Mouse (Mus musculus): Measurements from ENCODE around the gene Ctsll3. TPM values are rescaled to one million over a fixed set of nuclear protein-coding genes. Genes with fewer than 3 reads are reported as not detected.
A peak's percentile ranks its signal among the peaks of the same experiment; 100 is the strongest.

Gene Ctsll3
- total RNA-seq (2021), result not detected
- not detected in 2 replicates for polyA plus RNA-seq (2012; rRNA removed)
- long read RNA-seq, result 0 reads

GRCm38 (mm10) chr13:60802749-60803148 is at the start of gene Ctsll3:
Ctsll3 (minus strand) TSS chr13:60802849.
- no peak within 1 kb of the TSS for H3K9ac ChIP-seq (ENCODE audit: low read depth, low read length)
- TF ChIP-seq POLR2A (IDR thresholded peaks at IDR 0.05; ENCODE audit: insufficient read depth, low read depth, low read length), result no peak
- TF ChIP-seq CTCF (IDR thresholded peaks at IDR 0.05), result no peak
- TF ChIP-seq EP300 (IDR thresholded peaks at IDR 0.05; ENCODE audit: insufficient read depth, low read depth, low read length), result no peak
- no peaks in the 10 kb centered on the region for H3K27me3 ChIP-seq (ENCODE audit: control insufficient read depth, insufficient read depth, low read length)
- no peaks in the 10 kb centered on the region for H3K36me3 ChIP-seq (ENCODE audit: control insufficient read depth, insufficient read depth, low read length)
- 50% methylated on average over 1 of the region's 1 CpGs for WGBS
- H3K4me3 ChIP-seq, result no peak within 1 kb of the TSS
- H3K27ac ChIP-seq, result no peak within 1 kb of the TSS
- intact Hi-C loops (cut with DNase I), result no loop called here
- no peak for DNase-seq
- no peaks in the 10 kb centered on the region for H3K79me2 ChIP-seq (replicated peaks; ENCODE audit: control insufficient read depth, insufficient read depth, low read length)
- H3K4me1 ChIP-seq (ENCODE audit: control insufficient read depth, insufficient read depth, low read length), result no peaks in the 10 kb centered on the region

GRCm38 (mm10) chr13:60848241-60849120 is 45.8 kb upstream of the Ctsll3 start:
- H3K79me2 ChIP-seq (replicated peaks; ENCODE audit: control insufficient read depth, insufficient read depth, low read length), result no peaks in the 10 kb centered on the region
- no peak overlapping the region for H3K9ac ChIP-seq (ENCODE audit: low read depth, low read length)
- H3K4me3 ChIP-seq, result no peak overlapping the region
- peak overlapping the region; percentile 73 for H3K27ac ChIP-seq
- H3K4me1 ChIP-seq (ENCODE audit: control insufficient read depth, insufficient read depth, low read length), result peaks cover 3% of the 10 kb centered on the region
- H3K27me3 ChIP-seq (ENCODE audit: control insufficient read depth, insufficient read depth, low read length), result no peaks in the 10 kb centered on the region
- no peak for TF ChIP-seq POLR2A (IDR thresholded peaks at IDR 0.05; ENCODE audit: insufficient read depth, low read depth, low read length)
- no peak for TF ChIP-seq CTCF (IDR thresholded peaks at IDR 0.05)
- TF ChIP-seq EP300 (IDR thresholded peaks at IDR 0.05; ENCODE audit: insufficient read depth, low read depth, low read length), result no peak
- peak in 1 of 2 experiments; percentile 23 for DNase-seq
- 54% methylated on average over 4 of the region's 4 CpGs for WGBS
- no peaks in the 10 kb centered on the region for H3K36me3 ChIP-seq (ENCODE audit: control insufficient read depth, insufficient read depth, low read length)
- intact Hi-C loops (cut with DNase I), result loop anchor here (1.0 to 5.0 kb wide), 3 partner anchors 49 to 114 kb away; partner anchors contain the start of genes Ctla2a, Ctla2b, Gm49391 and Gm49392

GRCm38 (mm10) chr13:60843153-60843552 is 40.5 kb upstream of the Ctsll3 start:
- intact Hi-C loops (cut with DNase I), result no loop called here
- 62% methylated on average over 8 of the region's 8 CpGs for WGBS

GRCm38 (mm10) chr13:60842703-60843102 is 40.1 kb upstream of the Ctsll3 start:
- Histone ChIP-seq H3K9ac (ENCODE audit: low read depth, low read length) (no peak overlapping the region), H3K4me1 (ENCODE audit: control insufficient read depth, insufficient read depth, low read length) (no peaks in the 10 kb centered on the region), H3K4me3 (no peak overlapping the region), H3K27ac (no peak overlapping the region), H3K79me2 (replicated peaks; ENCODE audit: control insufficient read depth, insufficient read depth, low read length) (no peaks in the 10 kb centered on the region), H3K27me3 (ENCODE audit: control insufficient read depth, insufficient read depth, low read length) (no peaks in the 10 kb centered on the region), H3K36me3 (ENCODE audit: control insufficient read depth, insufficient read depth, low read length) (no peaks in the 10 kb centered on the region)
- intact Hi-C loops (cut with DNase I), result no loop called here
- WGBS, result 65% methylated on average over 6 of the region's 6 CpGs
- TF ChIP-seq EP300 (IDR thresholded peaks at IDR 0.05; ENCODE audit: insufficient read depth, low read depth, low read length) (no peak), POLR2A (IDR thresholded peaks at IDR 0.05; ENCODE audit: insufficient read depth, low read depth, low read length) (no peak), CTCF (IDR thresholded peaks at IDR 0.05) (no peak)
- no peak for DNase-seq

More at GRCm38 (mm10) chr13:60843153-60843552, 40.5 kb upstream of the Ctsll3 start:
- Histone ChIP-seq H3K4me1 (ENCODE audit: control insufficient read depth, insufficient read depth, low read length) (peaks cover 1% of the 10 kb centered on the region; the same call in 1 of the 2 replicates), H3K36me3 (ENCODE audit: control insufficient read depth, insufficient read depth, low read length) (no peaks in the 10 kb centered on the region), H3K79me2 (replicated peaks; ENCODE audit: control insufficient read depth, insufficient read depth, low read length) (no peaks in the 10 kb centered on the region), H3K4me3 (no peak overlapping the region), H3K27me3 (ENCODE audit: control insufficient read depth, insufficient read depth, low read length) (no peaks in the 10 kb centered on the region), H3K9ac (ENCODE audit: low read depth, low read length) (no peak overlapping the region), H3K27ac (no peak overlapping the region)
- TF ChIP-seq POLR2A (IDR thresholded peaks at IDR 0.05; ENCODE audit: insufficient read depth, low read depth, low read length), result no peak
- no peak for TF ChIP-seq CTCF (IDR thresholded peaks at IDR 0.05)
- no peak for TF ChIP-seq EP300 (IDR thresholded peaks at IDR 0.05; ENCODE audit: insufficient read depth, low read depth, low read length)
- no peak for DNase-seq

- Histone ChIP-seq H3K79me2 (replicated peaks; ENCODE audit: control insufficient read depth, insufficient read depth, low read length) (no peaks in the 10 kb centered on the region), H3K4me3 (no peak overlapping the region), H3K4me1 (ENCODE audit: control insufficient read depth, insufficient read depth, low read length) (no peaks in the 10 kb centered on the region), H3K27ac (no peak overlapping the region), H3K36me3 (ENCODE audit: control insufficient read depth, insufficient read depth, low read length) (no peaks in the 10 kb centered on the region), H3K27me3 (ENCODE audit: control insufficient read depth, insufficient read depth, low read length) (no peaks in the 10 kb centered on the region), H3K9ac (ENCODE audit: low read depth, low read length) (no peak overlapping the region)
- TF ChIP-seq POLR2A (IDR thresholded peaks at IDR 0.05; ENCODE audit: insufficient read depth, low read depth, low read length) (no peak), CTCF (IDR thresholded peaks at IDR 0.05) (no peak)
- 49% methylated on average over 2 of the region's 2 CpGs for WGBS
- no peak for DNase-seq
- intact Hi-C loops (cut with DNase I), result no loop called here
These were observed 36.8 kb upstream of the Ctsll3 start for GRCm38 (mm10) chr13:60839353-60839902.

- TF ChIP-seq EP300 (IDR thresholded peaks at IDR 0.05; ENCODE audit: insufficient read depth, low read depth, low read length) (peak; percentile 44; the same call in 1 of the 2 replicates), CTCF (IDR thresholded peaks at IDR 0.05) (peak; percentile 79), POLR2A (IDR thresholded peaks at IDR 0.05; ENCODE audit: insufficient read depth, low read depth, low read length) (no peak)
- no peaks in the 10 kb centered on the region for H3K36me3 ChIP-seq (ENCODE audit: control insufficient read depth, insufficient read depth, low read length)
- no peaks in the 10 kb centered on the region for H3K79me2 ChIP-seq (replicated peaks; ENCODE audit: control insufficient read depth, insufficient read depth, low read length)
- intact Hi-C loops (cut with DNase I), result loop anchor here (2.0 to 5.0 kb wide), 2 partner anchors 71 to 131 kb away; partner anchors contain the start of genes Ctla2b and Gm49392
- no peak overlapping the region for H3K4me3 ChIP-seq
- no peaks in the 10 kb centered on the region for H3K27me3 ChIP-seq (ENCODE audit: control insufficient read depth, insufficient read depth, low read length)
- peak; percentile 45 to 51 for DNase-seq
- WGBS, result 31% methylated on average over 3 of the region's 3 CpGs
- H3K9ac ChIP-seq (ENCODE audit: low read depth, low read length), result no peak overlapping the region
- H3K4me1 ChIP-seq (ENCODE audit: control insufficient read depth, insufficient read depth, low read length), result no peaks in the 10 kb centered on the region
- H3K27ac ChIP-seq, result no peak overlapping the region
These were observed 23.4 kb upstream of the Ctsll3 start for GRCm38 (mm10) chr13:60826052-60826451.
